Mouse (Mus musculus): Measurements from ENCODE around the gene Ctc1. TPM values are rescaled to one million over a fixed set of nuclear protein-coding genes. Genes with fewer than 3 reads are reported as not detected.

Ctc1 gene
- polyA plus RNA-seq, 1 experiment = 27.5 TPM

DNA sequence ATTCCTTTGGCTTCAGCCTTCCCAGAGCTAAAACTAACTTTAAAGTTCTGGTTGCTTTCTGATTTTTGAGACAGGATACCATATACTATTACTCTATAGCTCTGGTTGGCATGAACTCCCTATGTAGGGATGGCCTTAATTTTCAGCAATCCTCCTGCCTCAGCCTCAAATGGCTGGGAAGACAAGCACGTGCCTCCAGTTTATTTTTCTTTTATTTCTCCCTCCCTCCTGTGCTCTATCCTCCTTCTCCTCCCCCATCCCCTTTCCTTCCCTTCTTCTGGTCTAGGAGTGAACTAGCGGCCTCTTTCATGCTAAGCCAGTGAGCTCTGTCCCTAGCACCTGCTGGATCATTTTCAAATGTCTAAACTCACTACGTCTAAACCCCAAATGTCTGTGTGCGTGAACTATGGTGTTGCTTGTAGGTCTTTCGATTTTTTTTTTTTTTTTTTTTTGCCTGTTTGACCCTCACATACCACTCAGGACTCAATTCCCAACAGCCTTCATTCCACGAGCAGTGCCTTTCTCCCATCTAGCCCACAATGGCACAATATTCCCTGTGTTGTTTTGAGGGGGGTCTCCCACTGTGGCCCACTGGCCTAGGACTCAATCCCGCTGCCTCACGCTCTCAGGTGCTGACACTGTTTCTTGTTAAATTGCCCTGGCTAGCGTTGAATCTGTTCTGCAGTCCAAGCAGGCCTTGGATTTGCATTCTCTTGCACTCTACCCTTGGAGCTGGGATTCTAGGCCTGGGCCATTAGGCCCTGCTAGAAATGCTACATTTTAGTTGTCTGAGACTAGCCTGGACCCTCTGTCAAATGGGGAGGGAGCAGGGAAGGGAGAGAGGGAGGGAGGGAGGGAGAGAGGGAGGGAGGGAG, 48.8 kb downstream of the Ctc1 start:
- no peak for DNase-seq (ENCODE audit: low read depth, low spot score)
- 78% methylated on average over 9 of the region's 9 CpGs for WGBS

DNA sequence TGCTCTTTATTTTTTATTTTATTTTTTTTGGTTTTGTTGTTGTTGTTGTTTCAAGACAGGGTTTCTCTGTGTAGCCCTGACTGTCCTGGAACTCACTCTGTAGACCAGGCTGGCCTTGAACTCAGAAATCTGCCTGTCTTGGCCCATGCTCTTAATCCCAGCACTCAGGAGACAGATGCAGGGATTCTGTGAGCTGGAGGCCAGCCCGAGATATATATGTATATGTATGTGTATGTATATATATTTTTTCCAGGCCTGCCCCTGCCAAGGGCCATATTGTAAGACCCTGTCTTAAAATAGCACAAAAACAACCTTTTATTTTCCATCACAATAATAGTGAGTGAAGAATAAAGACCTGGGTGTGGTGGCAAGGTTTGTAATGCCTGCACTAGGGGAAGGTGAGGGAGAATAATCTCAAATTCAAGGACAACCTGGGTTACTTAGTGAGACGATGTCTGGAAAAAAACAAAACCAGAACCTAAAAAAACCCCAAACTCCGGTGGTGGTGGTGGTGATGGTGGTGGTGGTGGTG, 49.7 kb downstream of the Ctc1 start:
- WGBS = 63% methylated on average over 3 of the region's 3 CpGs
- DNase-seq (ENCODE audit: low read depth, low spot score) = no peak

DNA sequence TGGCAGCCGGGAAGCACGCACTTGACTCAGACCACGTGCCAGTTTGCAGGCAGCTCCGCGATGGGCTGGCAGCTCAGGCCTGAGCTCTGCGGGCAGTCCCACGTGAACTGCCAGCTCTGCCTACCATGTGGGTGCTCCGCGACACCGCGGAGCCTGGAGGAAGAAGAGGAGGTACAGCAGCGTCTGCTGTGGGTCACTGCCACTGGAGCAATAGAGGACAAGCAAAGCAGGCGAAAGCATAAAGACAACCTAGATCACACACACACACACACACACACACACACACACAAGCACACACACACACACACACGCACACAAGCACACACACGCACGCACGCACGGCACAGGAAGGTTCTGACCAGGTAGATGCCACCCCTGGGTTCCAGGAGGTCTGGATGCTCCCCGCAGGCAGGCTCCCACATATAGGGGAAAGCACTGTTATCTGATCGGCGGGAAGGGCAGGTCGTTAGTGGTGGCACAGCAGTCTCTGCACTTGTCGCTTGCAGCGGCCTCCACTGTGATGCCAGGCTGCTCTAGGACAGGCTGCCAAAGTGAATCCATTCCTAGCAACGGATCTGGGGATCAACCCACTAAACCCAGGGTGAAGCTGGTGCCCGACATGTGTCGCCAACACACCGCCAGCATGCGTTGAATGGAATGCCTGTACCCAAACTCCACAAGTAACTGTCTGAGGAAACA, 50.6 kb downstream of the Ctc1 start:
- no peak for DNase-seq (ENCODE audit: low read depth, low spot score)
- WGBS = 7% methylated on average over 29 of the region's 29 CpGs

DNA sequence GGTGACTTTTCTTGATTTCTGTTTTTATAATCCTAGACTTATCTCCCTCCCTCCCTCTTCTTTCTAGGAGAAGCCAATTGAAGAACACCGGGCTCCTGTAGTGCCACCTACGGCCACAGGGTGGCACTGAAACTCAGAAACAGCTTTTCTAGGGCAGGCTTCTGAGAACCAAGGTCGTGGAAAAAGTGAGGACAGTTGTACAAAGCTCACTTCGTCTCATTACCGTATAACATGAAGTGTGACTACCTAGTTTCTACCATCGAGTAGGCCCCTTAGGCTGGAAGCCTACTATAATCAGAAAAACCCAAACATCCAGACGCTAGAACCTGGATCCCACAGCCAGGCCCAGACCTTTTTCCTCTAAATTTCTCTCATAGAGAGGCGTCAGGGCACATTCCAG, 51.2 kb downstream of the Ctc1 start:
- whole genome bisulfite sequencing = 4% methylated on average over 8 of the region's 8 CpGs
- no peak for DNase-seq (ENCODE audit: low read depth, low spot score)

DNA sequence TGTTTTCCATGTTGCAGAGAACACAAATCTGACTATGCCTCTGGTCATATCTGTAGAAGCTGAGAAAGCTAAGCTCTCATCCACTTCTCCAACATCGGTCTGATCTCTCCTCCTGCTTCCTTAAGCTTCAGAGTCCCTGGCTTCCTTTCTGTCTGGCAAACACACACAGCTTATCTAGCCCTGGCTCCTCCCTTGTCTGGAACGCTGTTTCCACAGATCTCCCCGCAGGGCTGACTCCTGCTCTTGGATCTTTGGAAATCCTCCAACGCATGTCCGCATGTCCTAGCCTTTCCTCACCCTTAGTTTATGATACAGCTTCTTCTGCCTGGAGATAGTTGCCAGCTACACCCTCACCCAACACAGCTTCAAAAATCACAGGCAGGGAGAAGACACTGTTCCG, 51.9 kb downstream of the Ctc1 start:
- DNase-seq (ENCODE audit: low read depth, low spot score) = no peak
- WGBS = 13% methylated on average over 6 of the region's 6 CpGs

DNA sequence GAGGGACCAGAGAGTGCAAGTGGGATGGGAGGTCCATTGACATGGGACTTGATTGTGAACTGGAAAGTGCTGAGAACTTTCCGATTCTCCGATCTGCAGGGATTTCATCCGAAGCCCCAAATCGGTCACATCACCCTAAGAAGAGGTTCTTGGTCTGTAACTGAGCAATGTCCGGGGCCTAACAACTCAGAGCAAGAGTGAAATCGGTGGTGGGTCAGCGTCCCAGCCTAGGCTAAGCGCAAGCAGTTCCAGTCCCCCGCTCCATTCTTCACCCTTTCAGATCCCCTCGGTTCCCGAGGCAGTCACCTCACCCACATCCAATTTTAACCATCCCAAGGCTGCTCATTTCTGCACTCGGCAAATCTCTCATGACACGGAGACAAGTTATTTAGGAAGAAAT, 54.4 kb downstream of the Ctc1 start:
- DNase-seq (ENCODE audit: low read depth, low spot score) = no peak
- 1% methylated on average over 13 of the region's 13 CpGs for WGBS

DNA sequence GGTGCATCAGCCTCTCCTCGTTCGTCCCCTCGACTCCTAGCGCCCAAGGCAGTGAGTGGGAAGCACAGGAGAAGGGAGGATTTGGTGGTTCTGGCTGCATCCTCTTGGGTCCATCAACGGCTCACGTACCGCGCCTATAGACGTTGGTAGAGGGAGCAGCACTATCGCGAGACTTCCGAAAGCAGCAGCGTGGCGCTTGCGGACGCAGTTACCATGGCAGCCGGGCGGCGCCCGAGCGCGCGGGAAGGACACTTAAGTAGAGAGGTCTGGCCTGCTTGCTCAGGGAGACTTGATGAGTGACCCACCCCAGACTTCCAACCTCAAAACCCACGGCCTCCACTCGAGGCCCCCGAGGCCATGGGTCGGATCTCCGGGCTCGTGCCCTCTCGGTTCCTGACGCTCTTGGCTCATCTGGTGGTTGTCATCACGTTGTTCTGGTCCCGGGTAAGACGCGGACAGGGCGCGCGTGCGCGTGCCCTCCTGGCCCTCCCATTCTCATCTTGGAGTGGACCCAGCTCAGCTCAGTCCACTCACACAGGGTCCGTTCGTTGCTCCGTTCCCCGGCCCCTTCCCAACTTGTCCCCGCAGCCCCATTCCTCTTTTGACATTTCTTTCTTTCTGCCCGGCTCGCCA, 55.0 kb downstream of the Ctc1 start, which contains the start of gene Tmem107:
TSS of gene Tmem107 (plus strand) at position 217 of the 633 bp plus-strand sequence.
- WGBS = under 1% methylated on average over 47 of the region's 47 CpGs
- DNase-seq (ENCODE audit: low read depth, low spot score) = no peak

DNA sequence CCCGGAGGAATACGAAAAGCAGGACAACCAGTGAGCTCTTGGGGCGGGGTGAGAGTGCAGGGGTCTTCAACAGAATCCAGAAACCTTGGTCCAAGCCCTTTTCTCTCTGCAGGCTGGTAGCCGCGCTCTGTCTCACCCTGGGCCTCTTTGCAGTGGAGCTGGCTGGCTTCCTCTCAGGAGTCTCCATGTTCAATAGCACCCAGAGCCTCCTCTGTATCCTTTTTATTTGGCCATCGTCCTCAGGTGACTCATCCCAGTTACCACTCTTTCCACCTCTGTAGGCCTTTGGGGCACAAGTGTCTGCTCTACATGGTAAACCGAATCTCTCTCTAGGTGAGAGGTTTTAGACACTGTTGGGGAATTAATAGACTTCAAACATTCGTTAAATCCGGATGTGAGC, 55.6 kb downstream of the Ctc1 start:
- WGBS = 12% methylated on average over 9 of the region's 9 CpGs
- no peak for DNase-seq (ENCODE audit: low read depth, low spot score)

DNA sequence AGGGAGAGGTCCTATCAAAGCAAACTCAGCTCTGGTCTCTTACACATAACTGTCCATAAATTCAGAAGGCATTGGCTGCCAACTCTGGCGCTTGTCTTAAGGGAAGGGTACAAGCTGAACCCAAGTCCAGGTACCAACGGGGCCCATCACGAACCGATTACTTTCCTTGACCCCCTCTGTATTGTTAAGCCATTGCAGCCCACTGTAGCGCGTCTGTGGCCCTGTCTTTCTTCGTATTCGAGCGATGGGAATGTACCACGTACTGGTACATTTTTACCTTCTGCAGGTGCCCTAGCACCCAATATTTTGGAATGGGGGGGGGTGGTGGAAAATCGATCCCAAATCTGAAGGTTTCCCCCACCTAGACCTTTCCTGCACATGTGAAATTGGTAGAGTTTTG, 56.5 kb downstream of the Ctc1 start:
- DNase-seq (ENCODE audit: low read depth, low spot score) = no peak
- 86% methylated on average over 11 of the region's 11 CpGs for WGBS

DNA sequence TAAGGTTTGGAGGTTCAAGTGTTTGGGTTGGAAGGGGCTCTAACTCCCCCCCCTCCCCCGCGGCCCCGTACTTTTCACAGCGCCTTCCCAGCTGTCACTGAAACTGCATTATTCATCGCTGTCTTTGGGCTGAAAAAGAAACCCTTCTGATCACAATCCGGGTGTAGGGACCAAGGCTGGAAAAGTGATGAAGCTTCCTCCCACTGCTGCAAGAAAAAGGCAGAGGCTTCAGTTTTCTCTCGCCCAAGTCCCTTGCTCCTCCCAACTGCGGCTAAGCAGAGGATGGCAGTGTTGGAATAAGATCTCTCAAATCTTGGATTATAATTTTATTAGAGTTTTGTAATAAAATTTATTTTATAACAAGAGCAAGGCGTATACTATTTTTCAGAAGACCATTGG, 57.0 kb downstream of the Ctc1 start:
- DNase-seq (ENCODE audit: low read depth, low spot score) = no peak

DNA sequence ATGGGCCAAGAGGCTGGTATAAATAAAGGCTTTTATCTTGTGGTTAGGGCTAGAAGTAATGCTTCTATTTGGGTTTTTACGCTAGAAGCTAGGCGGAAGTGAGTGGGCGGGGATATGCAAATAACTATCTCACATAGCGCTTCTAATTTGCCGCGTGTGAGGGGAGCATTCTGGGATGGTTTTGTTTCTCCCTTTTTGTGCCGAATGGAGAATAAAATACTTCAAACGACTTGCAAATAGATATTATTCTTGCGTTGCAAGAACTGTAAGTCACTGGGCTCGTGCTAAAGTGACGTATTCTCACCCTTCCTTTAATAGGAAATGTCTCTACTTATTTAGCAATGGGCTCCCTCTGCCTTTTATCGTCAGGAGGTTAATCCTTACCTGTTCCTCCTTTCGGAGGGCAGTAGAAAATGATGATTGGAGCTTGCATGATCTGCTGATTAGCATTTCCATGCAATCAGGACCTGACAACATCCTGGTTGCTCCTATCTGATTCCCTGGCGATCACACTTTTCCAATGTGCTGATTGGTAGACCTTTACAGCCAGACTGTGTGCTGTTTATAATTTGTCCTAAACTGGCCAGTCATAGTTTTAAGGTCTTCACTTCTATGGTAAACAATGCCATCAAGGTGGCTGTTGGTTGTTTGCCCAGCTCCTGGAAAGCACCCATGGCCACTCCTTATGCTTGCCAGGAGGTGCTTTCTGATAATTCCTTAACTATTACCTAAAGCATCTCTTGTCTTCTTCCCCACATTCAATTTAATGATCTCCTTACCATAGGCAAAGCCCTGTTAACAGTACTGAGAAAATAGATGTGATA, 57.6 kb downstream of the Ctc1 start:
- under 1% methylated on average over 14 of the region's 14 CpGs for WGBS
- no peak for DNase-seq (ENCODE audit: low read depth, low spot score)

More for the DNA sequence above, 57.0 kb downstream of the Ctc1 start:
- WGBS = 8% methylated on average over 9 of the region's 9 CpGs

DNA sequence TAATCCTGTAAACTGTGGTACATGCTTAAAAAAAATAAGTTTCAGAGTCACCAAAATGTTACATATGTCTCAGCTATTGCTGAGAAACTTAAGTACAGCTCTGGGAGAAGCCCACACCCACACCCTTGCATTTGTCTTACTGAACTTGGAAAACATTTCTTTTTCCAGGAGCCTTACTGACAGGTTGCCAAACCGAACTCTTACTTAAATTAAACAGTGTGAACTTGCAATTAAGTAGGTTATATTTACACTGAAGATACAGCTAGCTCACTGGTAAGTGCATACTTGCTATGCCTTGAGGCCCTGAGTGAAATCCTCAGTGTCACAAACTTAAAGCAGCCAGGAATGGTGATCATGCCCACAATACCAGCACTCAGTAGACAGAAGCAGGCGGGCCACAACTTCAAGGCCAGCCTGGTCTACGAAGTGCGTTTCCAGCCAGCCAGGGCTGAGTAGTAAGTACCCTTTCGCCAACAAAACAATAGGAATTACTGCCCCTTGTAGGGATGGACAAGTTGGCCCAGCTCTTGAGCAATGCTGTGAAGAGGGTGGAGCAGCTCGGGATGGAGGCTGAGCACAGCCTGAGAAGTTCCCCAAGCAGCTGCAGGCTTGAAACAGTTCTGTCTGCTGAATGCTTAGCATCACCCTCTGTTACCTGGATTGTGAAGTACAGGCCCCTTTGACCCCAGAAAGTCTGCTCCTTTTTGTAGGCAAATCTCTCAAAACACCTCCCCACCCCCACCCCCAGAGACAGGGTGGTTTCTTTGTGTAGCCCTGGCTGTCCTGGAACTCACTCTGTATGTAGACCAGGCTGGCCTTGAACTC, 58.5 kb downstream of the Ctc1 start:
- WGBS = 33% methylated on average over 6 of the region's 6 CpGs
- DNase-seq (ENCODE audit: low read depth, low spot score) = no peak

DNA sequence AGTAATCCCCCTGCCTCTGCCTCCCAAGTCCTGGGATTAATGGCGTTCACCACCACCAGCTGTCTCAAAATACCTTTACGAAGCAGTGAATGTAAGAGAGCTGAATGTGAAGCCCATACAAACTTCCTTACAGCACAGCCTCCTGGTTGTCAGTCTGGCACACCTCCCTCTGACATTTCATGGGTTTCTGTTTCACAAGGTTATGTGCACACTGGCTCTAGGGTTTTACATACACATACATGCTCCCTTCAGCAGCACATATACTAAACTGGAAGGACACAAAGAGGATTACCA, 59.0 kb downstream of the Ctc1 start:
- no peak for DNase-seq (ENCODE audit: low read depth, low spot score)
- 64% methylated on average over 2 of the region's 2 CpGs for WGBS

DNA sequence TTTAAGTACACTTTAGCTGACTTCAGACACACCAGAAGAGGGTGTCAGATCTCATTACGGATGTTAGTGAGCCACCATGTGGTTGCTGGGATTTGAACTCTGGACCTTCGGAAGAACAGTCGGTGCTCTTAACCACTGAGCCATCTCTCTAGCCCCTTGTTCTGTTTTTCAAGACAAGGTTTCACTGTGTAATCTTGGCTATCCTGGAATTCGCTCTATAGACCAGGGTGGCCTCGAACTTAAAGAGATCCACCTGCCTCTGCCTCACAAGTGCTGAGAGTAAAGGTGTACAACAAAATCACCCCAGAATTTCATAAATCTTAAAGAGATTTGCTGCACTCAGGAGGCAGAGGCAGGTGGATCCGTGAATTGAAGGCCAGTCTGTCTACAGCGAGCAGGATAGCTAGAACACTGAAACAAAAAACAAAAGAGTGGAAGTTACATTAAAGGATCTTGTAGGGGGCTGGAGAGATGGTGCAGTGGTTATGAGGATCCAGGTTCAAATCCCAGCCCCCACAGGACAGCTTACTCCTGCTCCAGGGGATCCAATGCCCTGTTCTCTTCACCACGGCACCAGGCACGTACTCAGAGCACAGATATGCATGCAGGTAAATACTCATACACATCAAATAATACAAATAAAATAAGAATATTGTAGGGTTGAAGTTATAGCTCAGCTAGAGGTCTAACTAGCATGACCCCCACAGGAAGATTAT, 60.2 kb downstream of the Ctc1 start:
- no peak for DNase-seq (ENCODE audit: low read depth, low spot score)
- WGBS = 73% methylated on average over 9 of the region's 9 CpGs

DNA sequence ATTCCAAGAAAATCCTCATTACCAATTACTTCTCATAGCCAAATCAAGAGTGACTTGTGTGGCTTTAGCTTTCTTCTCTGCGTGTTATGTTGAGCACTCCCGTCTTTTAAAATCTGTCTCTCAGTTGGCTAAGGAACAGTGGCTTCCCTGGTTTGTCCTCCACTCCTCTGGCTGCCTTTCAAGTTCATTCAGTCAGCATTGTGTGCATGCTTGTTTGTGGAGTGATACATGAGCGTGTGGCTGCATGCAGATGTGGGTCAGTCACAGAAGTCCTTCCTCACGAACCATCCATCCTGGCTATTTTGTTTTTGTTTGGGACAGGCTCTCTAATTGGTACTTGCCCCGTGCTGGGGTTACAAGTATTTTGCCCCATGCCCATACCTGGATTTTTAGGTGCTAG, 60.9 kb downstream of the Ctc1 start:
- 81% methylated on average over 5 of the region's 5 CpGs for WGBS
- no peak for DNase-seq (ENCODE audit: low read depth, low spot score)

DNA sequence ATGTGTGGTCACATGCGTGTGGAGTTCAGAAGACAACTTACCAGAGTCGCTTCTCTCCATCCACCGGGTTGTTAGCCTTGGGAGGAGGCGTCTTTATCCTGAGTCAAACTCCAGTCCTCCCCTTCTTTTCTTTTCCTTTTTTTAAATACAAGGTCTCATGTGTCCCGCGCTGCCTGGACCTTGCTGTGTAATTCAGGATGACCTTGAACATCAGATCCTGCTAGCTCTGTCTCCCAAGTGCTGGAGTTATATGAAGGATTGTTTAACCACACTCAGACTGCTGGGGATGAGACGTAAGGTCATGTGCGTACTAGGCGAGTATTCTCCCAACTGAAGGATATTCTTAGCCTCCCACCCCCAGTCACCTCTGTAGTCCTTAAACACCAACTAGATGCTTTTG, 61.6 kb downstream of the Ctc1 start:
- 75% methylated on average over 9 of the region's 9 CpGs for WGBS
- no peak for DNase-seq (ENCODE audit: low read depth, low spot score)

DNA sequence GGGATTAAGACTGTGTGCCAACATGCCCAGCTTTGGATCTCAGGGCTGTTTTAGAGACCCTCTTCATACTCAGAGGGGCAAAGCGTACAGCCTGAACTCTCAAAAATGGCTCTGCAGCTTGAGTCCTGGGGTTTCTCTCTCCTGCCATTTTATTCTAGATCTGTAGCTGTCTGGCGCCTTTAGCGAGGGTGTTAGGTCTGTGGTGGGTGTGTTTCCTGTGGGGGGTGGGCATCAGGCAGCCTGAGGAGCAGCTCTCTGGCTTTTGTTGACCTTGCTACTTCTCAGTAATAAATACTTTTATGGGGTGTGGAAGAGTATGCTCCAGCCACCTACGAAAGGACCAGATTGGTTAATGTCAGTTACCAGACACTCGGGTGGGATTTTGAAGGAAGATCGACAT, 62.3 kb downstream of the Ctc1 start:
- no peak for DNase-seq (ENCODE audit: low read depth, low spot score)
- WGBS = 63% methylated on average over 6 of the region's 6 CpGs

DNA sequence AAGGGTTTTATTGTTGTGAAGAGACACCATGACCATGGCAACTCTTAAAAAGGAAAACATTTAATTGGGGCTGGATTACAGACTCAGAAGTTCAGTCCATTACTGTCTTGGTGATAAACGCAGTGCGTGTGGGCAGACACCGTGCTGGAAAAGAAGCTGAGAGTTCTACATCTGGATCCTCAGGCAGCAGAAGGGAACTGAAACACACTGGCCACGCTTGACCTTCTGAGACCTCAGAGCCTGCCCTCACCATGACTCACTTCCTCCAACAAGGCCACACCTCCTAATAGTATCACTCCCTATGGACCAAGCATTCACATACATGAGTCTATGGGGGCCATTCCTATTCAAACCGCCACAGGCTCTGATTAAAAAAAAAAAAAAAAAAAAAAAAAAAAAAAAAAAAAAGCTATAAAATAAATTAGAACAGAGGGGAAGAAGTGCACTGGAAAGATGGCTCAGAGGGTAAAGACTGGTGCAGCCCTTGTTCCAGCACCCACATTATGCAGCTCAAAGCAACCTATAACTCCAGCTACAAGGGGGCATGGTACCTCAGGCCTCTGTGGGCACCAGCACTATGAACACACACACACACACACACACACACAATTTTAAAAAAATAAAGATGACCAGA, 63.2 kb downstream of the Ctc1 start:
- WGBS = 54% methylated on average over 5 of the region's 5 CpGs
- no peak for DNase-seq (ENCODE audit: low read depth, low spot score)
